Mouse (Mus musculus): ENCODE results near the gene Hivep1. TPM values are rescaled to one million over a fixed set of nuclear protein-coding genes. Genes with fewer than 3 reads are reported as not detected.

The Hivep1 gene
- polyA plus RNA-seq, 1 experiment, result 38.2 TPM

DNA sequence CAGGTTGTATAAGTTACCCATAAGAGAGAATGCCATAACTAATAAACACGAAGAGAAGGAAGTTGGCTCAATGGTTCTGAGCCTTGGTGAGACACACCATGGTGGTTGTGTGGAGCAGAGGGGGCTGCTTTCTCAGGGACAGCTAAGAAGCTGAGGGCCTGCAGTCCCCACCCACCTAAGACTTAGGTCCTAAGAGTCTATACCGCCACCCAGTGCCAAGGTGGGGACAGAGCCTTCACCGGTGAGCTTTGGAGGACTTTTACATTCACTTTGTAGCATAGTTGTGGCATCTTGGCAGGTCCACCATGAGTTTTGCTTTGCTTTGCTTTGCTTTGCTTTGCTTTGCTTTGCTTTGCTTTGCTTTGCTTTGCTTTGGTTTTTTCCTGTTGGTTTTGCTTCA is 92.8 kb downstream of the Hivep1 start:
- TF ChIP-seq GATA1 (IDR thresholded peaks at IDR 0.05; ENCODE audit: borderline replicate concordance, low read length), result no peak
- H3K9me3 ChIP-seq, result no peaks in the 10 kb centered on the region
- H3K4me1 ChIP-seq, result peaks cover 32% of the 10 kb centered on the region
- no peaks in the 10 kb centered on the region for H3K27me3 ChIP-seq (replicated peaks)
- H3K36me3 ChIP-seq (replicated peaks; ENCODE audit: low read length), result peaks cover 24% of the 10 kb centered on the region
- H3K4me3 ChIP-seq (replicated peaks), result no peak overlapping the region

DNA sequence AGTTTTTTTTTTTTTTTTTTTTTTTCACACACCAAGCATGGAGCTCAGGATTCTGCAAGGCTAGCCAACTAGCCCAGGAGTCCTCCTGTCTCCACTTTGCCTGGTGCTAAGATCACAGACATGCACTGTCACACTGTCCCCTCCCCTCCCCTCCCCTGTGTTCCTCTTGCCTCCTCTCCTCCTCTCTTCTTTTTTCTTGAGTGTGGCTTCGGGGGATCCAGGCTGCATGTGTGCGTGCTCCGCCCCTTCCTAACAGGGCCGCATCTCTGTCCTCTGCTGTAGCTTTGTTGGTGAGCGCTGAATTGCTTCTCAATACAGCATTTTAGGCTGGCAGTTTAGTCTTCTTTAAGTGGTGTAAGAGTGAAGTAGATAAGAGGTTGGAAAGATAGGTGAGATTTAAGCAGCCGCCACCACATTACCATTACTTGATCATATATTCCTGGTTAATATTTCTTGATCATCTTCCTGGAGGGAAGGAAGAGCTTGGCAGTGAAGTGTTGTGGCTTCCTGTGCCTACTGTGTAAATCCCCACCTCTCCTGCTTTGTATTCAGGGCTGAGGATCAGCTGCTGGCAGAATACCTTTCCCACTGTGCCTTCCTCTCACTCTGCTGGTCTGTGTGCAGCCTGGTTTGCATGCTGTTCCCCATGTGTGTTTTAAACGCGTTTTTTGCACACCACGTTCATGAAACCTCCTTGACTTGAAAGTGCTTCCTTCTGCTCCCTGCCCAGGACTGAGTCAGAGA is 97.7 kb downstream of the Hivep1 start:
- H3K9me3 ChIP-seq, result no peaks in the 10 kb centered on the region
- H3K4me3 ChIP-seq (replicated peaks), result peak overlapping the region; percentile 80
- peaks cover 44% of the 10 kb centered on the region for H3K4me1 ChIP-seq
- H3K36me3 ChIP-seq (replicated peaks; ENCODE audit: low read length), result peaks cover 29% of the 10 kb centered on the region
- no peaks in the 10 kb centered on the region for H3K27me3 ChIP-seq (replicated peaks)
- TF ChIP-seq FLI1 (IDR thresholded peaks at IDR 0.05; ENCODE audit: low read length), result no peak
- no peak for TF ChIP-seq GATA1 (IDR thresholded peaks at IDR 0.05; ENCODE audit: borderline replicate concordance, low read length)

DNA sequence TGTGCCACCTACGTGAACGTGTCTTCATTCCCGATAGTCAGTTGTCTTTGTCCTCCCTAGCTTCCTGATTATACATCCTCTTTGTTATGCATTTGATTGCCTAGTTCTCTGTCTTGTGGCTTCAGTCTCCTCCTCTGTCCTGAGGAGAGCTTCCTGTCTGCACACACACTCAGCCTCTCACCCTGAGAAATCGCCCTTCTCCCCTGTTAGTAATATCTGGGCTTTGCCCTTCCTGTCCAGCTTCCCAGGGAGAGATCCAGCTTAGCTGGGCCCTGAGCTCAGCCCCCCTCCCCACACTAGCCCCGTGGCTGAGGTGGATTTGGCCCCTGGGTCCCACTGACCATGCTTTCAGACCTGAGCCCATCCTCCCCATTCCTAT is 98.2 kb downstream of the Hivep1 start:
- peak overlapping the region; percentile 80 for H3K4me3 ChIP-seq (replicated peaks)

DNA sequence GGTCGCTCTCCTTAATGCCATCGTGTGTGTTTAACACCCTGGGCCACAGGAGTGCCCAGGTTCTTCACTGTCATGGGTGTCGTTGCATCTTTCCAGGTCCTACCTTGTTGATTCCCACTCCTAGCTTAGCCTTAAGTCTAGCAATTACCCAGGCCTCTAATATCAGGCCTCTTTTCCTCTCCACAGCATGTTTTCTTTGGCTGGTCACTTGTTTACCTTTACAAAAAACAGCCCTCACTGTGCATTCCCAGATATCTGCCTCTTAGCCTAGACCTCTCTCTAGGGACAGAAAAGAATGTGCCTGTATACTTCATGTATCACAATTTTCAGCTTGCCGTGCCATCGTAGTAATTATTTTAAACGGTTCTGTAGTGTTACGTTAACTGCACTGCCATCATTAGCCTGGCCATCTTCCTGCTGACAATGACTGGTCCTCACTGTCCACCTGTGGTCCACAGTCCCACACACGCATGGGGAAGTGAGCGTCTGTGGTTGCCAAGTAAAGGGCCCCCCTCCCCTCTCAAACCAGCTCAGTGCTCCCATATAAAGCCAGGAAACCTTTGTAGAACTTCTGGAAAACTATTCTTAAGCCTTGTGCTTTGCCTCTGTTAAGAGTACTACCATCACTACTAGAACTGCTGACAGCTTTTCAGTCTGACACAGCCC is 98.8 kb downstream of the Hivep1 start:
- Histone ChIP-seq H3K4me3 (replicated peaks) (peak overlapping the region; percentile 80), H3K4me1 (peaks cover 41% of the 10 kb centered on the region), H3K36me3 (replicated peaks; ENCODE audit: low read length) (peaks cover 40% of the 10 kb centered on the region), H3K27me3 (replicated peaks) (no peaks in the 10 kb centered on the region), H3K9me3 (no peaks in the 10 kb centered on the region)
- TF ChIP-seq GATA1 (IDR thresholded peaks at IDR 0.05; ENCODE audit: borderline replicate concordance, low read length) (no peak), FLI1 (IDR thresholded peaks at IDR 0.05; ENCODE audit: low read length) (no peak)

More for the DNA sequence above, 98.2 kb downstream of the Hivep1 start:
- H3K4me1 ChIP-seq, result peaks cover 41% of the 10 kb centered on the region
- TF ChIP-seq GATA1 (IDR thresholded peaks at IDR 0.05; ENCODE audit: borderline replicate concordance, low read length), result no peak
- no peak for TF ChIP-seq FLI1 (IDR thresholded peaks at IDR 0.05; ENCODE audit: low read length)
- H3K9me3 ChIP-seq, result no peaks in the 10 kb centered on the region
- no peaks in the 10 kb centered on the region for H3K27me3 ChIP-seq (replicated peaks)
- peaks cover 35% of the 10 kb centered on the region for H3K36me3 ChIP-seq (replicated peaks; ENCODE audit: low read length)

DNA sequence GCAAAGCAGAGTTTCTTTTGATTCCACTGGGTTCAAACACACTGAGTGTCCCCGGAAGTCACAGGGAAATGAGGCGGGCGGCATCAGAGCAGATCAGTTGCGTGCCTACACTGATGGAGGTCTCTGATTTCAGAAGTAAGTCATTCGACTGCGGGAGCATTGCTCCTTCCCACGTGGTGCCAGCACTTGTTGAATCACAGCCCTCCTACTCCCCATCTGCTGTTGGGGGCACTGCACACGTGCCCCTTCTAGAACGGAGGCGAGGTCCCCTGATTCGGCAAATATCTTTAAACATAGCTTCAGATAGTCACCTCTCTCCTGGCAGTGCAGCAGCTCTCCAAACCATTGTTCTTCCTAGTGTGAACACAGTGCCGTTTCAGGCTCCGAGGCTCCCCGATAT is 106.4 kb downstream of the Hivep1 start:
- Histone ChIP-seq H3K4me3 (replicated peaks) (no peak overlapping the region), H3K9me3 (no peaks in the 10 kb centered on the region), H3K4me1 (peaks cover 9% of the 10 kb centered on the region; the same call in 1 of the 2 replicates), H3K36me3 (replicated peaks; ENCODE audit: low read length) (peaks cover 93% of the 10 kb centered on the region), H3K27me3 (replicated peaks) (no peaks in the 10 kb centered on the region)
- no peak for TF ChIP-seq FLI1 (IDR thresholded peaks at IDR 0.05; ENCODE audit: low read length)
- no peak for TF ChIP-seq GATA1 (IDR thresholded peaks at IDR 0.05; ENCODE audit: borderline replicate concordance, low read length)

DNA sequence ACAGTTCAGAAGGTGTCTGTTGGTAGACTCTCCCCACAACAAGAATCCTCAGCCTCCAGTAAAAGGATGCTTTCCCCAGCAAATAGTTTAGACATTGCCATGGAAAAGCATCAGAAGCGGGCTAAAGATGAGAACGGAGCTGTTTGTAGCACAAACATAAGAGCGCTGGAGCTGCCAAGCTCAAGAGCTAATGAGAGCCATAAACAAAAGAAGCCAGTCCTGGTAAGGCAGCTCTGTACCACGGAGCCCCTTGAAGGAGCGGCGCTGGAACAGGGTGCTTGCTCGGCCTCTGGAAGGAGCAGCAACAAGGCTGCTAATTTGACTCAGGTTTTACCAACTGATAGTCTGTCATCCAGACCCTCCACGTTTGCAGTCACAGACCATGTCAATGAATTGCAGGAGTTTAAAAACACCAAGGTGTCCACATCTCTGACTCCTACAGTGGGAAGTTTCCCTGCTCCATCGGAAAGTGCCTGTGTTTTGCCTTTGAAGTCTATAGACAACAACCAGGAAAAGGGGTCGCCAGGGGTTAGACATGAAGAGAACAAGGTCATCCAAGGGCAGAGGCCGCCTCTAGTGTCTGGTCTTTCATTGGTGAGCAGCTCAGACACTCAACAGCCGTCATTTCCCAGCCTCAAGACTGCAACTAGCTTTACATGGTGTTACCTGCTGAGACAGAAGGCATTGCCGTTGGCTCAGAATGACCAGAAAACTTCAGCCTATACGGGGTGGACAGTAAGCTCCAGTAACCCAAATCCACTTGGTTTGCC is 107.8 kb downstream of the Hivep1 start:
- Histone ChIP-seq H3K9me3 (no peaks in the 10 kb centered on the region), H3K27me3 (replicated peaks) (no peaks in the 10 kb centered on the region), H3K36me3 (replicated peaks; ENCODE audit: low read length) (peaks cover 95% of the 10 kb centered on the region)

DNA sequence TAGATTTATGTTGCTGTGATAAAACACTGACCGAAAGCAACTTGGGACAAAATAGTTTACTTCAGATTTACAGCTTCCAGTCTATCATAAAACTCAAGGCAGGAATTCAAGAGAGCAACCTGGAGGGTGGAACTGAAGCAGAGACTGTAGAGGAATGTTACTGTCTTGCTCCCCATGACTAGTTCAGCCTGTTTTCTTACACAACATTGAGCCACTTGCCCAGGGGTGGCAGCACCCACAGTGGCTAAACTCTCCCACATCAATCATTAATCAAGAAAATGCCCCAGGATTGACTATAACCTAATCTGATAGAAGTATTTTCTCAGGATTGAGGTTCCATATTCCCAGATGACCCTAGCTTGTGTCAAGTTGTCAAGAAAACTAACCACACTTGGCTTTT is 119.0 kb downstream of the Hivep1 start:
- Histone ChIP-seq H3K27me3 (replicated peaks) (no peaks in the 10 kb centered on the region), H3K36me3 (replicated peaks; ENCODE audit: low read length) (peaks cover 94% of the 10 kb centered on the region), H3K4me1 (no peaks in the 10 kb centered on the region), H3K4me3 (replicated peaks) (no peak overlapping the region), H3K9me3 (no peaks in the 10 kb centered on the region)
- TF ChIP-seq FLI1 (IDR thresholded peaks at IDR 0.05; ENCODE audit: low read length), result no peak
- TF ChIP-seq GATA1 (IDR thresholded peaks at IDR 0.05; ENCODE audit: borderline replicate concordance, low read length), result no peak

More for the DNA sequence above, 107.8 kb downstream of the Hivep1 start:
- H3K4me1 ChIP-seq, result peaks cover 9% of the 10 kb centered on the region; the same call in 1 of the 2 replicates
- no peak overlapping the region for H3K4me3 ChIP-seq (replicated peaks)
- TF ChIP-seq GATA1 (IDR thresholded peaks at IDR 0.05; ENCODE audit: borderline replicate concordance, low read length) (no peak), FLI1 (IDR thresholded peaks at IDR 0.05; ENCODE audit: low read length) (no peak)

DNA sequence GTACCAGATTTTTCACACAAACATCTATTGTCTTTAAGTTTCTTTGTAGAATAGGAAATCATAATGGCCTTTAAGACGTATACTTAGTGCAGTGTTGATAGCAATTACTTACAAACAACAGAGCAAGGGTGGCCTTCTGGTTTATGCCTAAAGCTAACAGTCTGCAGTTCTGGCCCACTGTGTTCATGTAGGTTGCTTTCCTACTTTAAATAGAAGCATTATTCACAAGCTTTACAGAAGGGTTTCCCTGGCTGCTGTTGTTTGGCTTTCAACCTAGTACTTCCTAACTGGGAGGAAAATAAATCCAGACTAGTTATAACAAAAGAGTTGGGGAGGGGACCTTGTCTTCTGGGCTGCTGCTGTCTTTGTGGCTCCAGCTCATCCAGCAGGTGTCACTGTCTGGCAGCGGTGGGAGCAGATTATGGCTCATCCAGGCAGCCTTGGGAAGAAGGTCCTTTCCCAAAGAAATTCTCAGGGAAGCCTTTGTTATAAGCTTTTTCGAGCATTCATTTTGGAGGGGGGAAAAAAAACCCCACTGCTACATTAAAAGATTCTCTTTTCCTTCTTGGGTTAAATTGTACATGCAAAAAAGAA is 123.1 kb downstream of the Hivep1 start:
- no peaks in the 10 kb centered on the region for H3K9me3 ChIP-seq
- H3K4me3 ChIP-seq (replicated peaks), result no peak overlapping the region
- H3K27me3 ChIP-seq (replicated peaks), result no peaks in the 10 kb centered on the region
- peaks cover 92% of the 10 kb centered on the region for H3K36me3 ChIP-seq (replicated peaks; ENCODE audit: low read length)
- TF ChIP-seq GATA1 (IDR thresholded peaks at IDR 0.05; ENCODE audit: borderline replicate concordance, low read length), result no peak
- no peak for TF ChIP-seq FLI1 (IDR thresholded peaks at IDR 0.05; ENCODE audit: low read length)
- H3K4me1 ChIP-seq, result 0 out of 2 replicates have a peak, but pooled peaks cover 4% of the 10 kb centered on the region

DNA sequence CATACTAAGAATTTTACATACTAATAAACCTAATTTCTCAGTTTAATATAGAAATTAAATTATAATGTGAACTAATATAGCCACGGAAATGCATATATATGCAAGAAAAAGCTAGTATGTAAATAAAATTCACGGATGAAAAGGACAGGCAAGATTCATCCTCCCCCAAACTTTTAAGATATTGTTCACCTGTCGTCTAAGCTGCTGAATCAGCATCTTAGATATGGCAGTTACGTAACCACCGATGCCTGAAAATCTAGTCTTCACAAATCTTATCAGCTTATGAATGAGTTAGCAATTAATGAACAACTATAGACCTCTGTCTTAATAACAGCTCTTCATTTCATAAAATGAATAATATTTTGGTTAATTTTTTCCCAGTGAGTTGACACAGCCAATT is 130.8 kb downstream of the Hivep1 start:
- H3K9me3 ChIP-seq, result no peaks in the 10 kb centered on the region
- 0 out of 2 replicates have a peak, but pooled peaks cover 4% of the 10 kb centered on the region for H3K4me1 ChIP-seq
- no peak overlapping the region for H3K4me3 ChIP-seq (replicated peaks)
- peaks cover 76% of the 10 kb centered on the region for H3K36me3 ChIP-seq (replicated peaks; ENCODE audit: low read length)
- H3K27me3 ChIP-seq (replicated peaks), result no peaks in the 10 kb centered on the region
- no peak for TF ChIP-seq FLI1 (IDR thresholded peaks at IDR 0.05; ENCODE audit: low read length)
- TF ChIP-seq GATA1 (IDR thresholded peaks at IDR 0.05; ENCODE audit: borderline replicate concordance, low read length), result no peak

All from megakaryocyte, embryonic 14.5 days (primary cell).